Mouse (Mus musculus) v-Abl transformed pro-B cells (cell line): Measurements from ENCODE around the gene Lst1.

ENCODE experiments used
- in situ Hi-C, 2 experiments: fragments of 400-800 bp; cut with MboI; formaldehyde crosslinking; loops; one replicate each; pipeline ENCODE4 v1.15.1; 2025; ENCODE audit not compliant: unreplicated experiment in 2 of 2

The Lst1 gene

GRCm38 (mm10) chr17:35213071-35213470, 24.8 kb upstream of the Lst1 start:
- in situ Hi-C loops = no loop called here

GRCm38 (mm10) chr17:35210593-35210992, 22.4 kb upstream of the Lst1 start:
- in situ Hi-C loops = no loop called here

DNA sequence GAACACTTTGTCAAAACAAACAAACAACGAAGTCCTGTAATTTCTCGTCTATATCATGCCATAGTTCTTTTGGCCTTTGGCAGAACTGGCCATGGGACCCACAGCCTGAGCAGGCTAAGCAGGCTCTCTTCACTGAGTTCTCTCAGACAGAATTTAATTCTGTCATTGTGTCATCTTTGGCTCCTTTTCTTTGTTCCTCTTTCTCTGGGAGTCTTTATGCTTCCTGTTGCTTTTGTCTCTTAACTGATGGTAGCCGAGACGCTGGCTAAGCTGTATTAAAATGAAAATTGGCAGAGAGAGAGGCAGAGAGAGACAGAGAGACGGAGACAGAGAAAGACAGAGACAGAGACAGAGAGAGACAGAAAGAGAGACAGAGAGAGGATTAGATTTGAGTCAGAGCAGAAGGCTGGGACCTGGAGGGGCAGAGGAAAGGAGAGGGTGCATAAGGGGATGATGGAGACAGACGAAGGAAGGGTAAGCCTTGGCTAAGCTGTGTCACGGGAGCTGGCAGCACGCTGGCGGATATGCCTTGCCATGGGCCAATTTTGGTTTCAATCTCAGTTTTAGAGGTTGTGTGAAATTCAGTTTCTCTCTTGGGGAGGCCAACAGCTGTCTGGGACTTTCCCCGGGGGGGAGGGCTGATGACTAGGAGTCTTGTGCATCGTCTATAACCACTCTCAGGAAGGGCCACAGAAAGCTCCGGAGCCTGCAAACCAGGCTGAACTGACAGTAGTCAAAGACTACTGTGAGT, 21.7 kb upstream of the Lst1 start:
- in situ Hi-C loops = no loop called here

GRCm38 (mm10) chr17:35205380-35205769, 17.1 kb upstream of the Lst1 start:
- in situ Hi-C loops = no loop called here

- in situ Hi-C loops = no loop called here
Measured at GRCm38 (mm10) chr17:35204494-35205379, 16.5 kb upstream of the Lst1 start, which contains the start of gene Lta. Lta (minus strand) TSS chr17:35205351.

GRCm38 (mm10) chr17:35202442-35202841, 14.2 kb upstream of the Lst1 start:
- in situ Hi-C loops = no loop called here

DNA sequence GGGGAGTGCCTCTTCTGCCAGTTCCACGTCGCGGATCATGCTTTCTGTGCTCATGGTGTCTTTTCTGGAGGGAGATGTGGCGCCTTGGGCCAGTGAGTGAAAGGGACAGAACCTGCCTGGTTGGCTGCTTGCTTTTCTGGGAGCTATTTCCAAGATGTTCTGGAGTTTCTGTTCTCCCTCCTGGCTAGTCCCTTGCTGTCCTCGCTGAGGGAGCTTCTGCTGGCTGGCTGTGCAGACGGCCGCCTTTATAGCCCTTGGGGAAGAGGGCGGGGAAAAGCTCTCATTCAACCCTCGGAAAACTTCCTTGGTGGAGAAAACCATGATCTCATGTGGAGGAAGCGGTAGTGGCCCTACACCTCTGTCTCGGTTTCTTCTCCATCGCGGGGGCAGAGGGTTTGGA, 13.5 kb upstream of the Lst1 start, which contains the start of gene Tnf:
Tnf (minus strand) TSS at position 221 of the 400 bp plus-strand sequence.
- in situ Hi-C loops = no loop called here

DNA sequence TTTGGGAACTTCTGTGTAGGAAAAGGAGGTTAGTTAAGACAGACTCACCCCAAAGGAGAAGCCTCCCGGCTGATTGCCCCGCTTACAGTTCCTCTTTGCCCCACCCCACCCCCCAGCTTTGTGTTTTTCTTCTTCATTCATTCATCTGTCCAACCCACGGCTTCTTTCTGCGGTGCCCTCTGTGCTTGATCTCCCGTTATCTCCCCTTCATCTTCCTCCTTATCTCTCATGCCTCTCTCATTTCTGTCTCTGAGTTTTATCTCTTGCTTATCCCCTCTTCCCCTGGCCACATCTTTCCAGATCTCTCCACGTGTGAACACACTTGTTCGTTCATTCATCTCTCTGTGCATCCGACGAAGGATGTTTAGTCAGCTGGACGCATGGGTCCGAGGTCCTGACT, 12.9 kb upstream of the Lst1 start:
- in situ Hi-C loops = no loop called here

GRCm38 (mm10) chr17:35200398-35200797, 12.2 kb upstream of the Lst1 start:
- in situ Hi-C loops = no loop called here

DNA sequence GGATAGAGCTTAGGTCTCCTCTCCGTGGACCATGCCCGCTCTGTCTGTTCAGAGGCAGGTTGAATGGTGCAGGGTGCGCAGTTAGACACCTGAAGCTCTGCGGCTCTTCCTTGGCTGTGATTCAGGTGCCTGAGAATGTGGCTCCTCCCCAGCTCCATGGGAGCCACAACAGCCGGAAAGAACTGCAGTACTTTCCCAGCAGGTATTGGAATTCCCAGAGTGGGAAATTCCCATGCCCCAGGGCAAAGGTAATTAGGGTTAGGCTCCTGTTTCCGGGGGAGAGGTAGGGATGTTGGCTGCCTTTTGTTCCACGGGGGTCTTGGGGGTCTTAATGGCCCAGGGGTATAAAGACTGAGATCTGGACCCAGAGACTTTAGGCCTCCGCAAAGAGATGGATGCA, 10.7 kb upstream of the Lst1 start:
- in situ Hi-C loops = no loop called here

GRCm38 (mm10) chr17:35198029-35198428, 9.8 kb upstream of the Lst1 start:
- in situ Hi-C loops = no loop called here

GRCm38 (mm10) chr17:35197126-35197525, 8.9 kb upstream of the Lst1 start:
- in situ Hi-C loops = no loop called here

DNA sequence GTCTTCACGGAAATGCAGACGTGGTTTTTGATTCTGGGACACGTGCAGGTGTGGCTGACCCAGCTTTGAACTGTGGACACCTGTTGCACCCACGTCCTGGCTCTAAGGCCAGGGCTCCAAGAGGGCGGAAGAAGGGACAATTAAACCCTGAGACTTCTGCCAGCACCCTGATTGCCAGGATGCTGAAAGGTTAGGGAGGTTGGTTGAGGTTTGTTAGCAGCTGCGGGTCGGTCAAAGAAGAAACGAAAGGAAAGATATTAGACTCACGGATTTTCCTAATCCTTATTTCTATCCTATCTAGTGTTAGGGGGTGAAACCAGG, 8.0 kb upstream of the Lst1 start:
- in situ Hi-C loops = no loop called here

GRCm38 (mm10) chr17:35195631-35196320, 7.5 kb upstream of the Lst1 start:
- in situ Hi-C loops = no loop called here

GRCm38 (mm10) chr17:35194844-35195630, 6.8 kb upstream of the Lst1 start:
- in situ Hi-C loops = no loop called here

GRCm38 (mm10) chr17:35193881-35194843, 5.9 kb upstream of the Lst1 start, which contains the start of gene Ltb:
Ltb (plus strand) TSS chr17:35194439.
- in situ Hi-C loops = no loop called here

- in situ Hi-C loops = no loop called here
Measured at GRCm38 (mm10) chr17:35192924-35193323, 4.7 kb upstream of the Lst1 start.

DNA sequence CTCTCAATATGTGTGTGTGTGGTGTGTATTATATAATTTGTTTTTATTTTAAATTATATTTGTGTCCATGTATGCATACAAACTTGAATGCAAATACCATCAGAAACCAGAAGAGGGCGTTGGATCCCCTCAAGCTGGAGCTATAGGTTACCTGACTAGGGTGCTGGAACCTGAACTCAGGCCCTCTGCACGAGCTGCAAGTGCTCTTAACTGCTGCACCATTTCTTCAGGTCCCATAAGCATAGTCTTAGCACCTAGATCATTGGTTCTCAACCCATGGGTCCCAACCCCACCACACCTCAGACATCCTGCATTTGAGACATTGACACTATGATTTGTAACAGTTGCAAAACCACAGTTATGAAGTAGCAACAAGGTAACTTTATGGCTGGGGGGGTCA, 3.5 kb upstream of the Lst1 start:
- in situ Hi-C loops = no loop called here

- in situ Hi-C loops = no loop called here
Measured at GRCm38 (mm10) chr17:35190096-35190495, 1.9 kb upstream of the Lst1 start.
